Mouse (Mus musculus): ENCODE data around the gene Cd52.
"Not testable (repeated sequence)": the region's sequence is repeated elsewhere in the genome, so short reads cannot be mapped to it uniquely, and the experiment has no call there.

Cd52 gene

DNA sequence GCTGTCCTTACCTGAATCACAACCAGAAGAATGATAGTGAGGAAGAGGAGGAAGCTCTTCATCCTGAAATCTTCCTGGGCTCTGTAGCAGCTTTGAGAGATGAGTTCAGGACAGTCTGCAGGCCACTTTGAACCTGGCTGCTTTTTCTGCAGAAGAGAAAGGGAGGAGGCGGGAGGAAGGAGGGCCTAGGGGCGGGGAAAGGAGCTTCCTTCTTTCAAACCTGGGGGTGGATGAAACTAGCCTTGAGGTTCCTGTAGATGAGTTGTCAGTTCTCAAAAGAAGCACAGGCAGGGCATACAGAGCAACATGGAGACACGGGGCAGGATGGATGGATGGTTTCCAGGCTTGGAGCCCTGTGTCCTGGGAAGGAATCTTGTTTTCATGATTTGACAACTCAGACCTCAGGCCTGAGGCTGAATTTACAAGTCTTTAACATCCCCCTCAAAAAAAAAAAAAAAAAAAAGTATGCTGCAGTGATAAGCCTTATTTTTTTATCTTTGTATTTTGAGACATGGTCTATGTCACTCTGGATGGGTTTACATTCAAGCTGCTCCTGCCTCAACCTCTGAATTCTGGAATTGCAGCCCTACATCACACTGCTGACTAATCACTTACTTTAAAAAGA is at the start of gene Cd52:
Gene Cd52, minus strand, starts transcription at position 160 of the 625 bp plus-strand sequence.
- ATAC-seq (ENCODE audit: insufficient number of reproducible peaks, low FRiP score, low TSS enrichment) = no peak

GRCm38 (mm10) chr4:134144297-134144696 is 49.4 kb upstream of the Cd52 start:
- not testable (repeated sequence) for ATAC-seq (ENCODE audit: insufficient number of reproducible peaks, low FRiP score, low TSS enrichment)

DNA sequence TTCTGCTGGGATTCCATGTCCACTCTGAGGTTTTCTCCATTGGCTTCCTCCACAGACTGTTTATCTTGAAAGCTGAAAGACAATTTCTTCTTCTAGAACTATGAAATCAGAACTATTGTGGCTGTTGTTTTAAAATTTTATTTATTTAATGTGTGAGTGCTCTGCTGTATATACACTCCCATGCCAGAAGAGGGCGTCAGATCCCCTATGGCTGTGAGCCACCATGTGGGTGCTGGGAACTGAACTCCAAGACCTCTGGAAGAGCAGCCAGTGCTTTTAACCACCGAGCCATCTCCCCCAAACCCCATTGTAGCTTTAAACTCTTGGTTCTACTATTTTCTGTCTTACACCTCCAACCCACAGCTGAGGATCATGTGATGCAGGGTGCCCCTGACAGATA is 44.0 kb upstream of the Cd52 start:
- ATAC-seq (ENCODE audit: insufficient number of reproducible peaks, low FRiP score, low TSS enrichment) = no peak

GRCm38 (mm10) chr4:134136280-134136926 is 41.5 kb upstream of the Cd52 start:
- no peak for ATAC-seq (ENCODE audit: insufficient number of reproducible peaks, low FRiP score, low TSS enrichment)

- no peak for ATAC-seq (ENCODE audit: insufficient number of reproducible peaks, low FRiP score, low TSS enrichment)
Observed at GRCm38 (mm10) chr4:134132519-134133095, 37.7 kb upstream of the Cd52 start.

- no peak for ATAC-seq (ENCODE audit: insufficient number of reproducible peaks, low FRiP score, low TSS enrichment)
Observed at GRCm38 (mm10) chr4:134132117-134132516, 37.2 kb upstream of the Cd52 start.

- no peak for ATAC-seq (ENCODE audit: insufficient number of reproducible peaks, low FRiP score, low TSS enrichment)
Observed at GRCm38 (mm10) chr4:134129482-134129881, 34.6 kb upstream of the Cd52 start.

- ATAC-seq (ENCODE audit: insufficient number of reproducible peaks, low FRiP score, low TSS enrichment) = peak; percentile 34; the same call in 1 of the 2 replicates
Observed at GRCm38 (mm10) chr4:134128983-134129362, 34.1 kb upstream of the Cd52 start.

GRCm38 (mm10) chr4:134128221-134128982 is 33.5 kb upstream of the Cd52 start, which contains the start of gene Sh3bgrl3:
TSS of gene Sh3bgrl3 (minus strand) at chr4:134128789.
- peak; percentile 82 for ATAC-seq (ENCODE audit: insufficient number of reproducible peaks, low FRiP score, low TSS enrichment)

GRCm38 (mm10) chr4:134127793-134128192 is 32.9 kb upstream of the Cd52 start:
- no peak for ATAC-seq (ENCODE audit: insufficient number of reproducible peaks, low FRiP score, low TSS enrichment)

DNA sequence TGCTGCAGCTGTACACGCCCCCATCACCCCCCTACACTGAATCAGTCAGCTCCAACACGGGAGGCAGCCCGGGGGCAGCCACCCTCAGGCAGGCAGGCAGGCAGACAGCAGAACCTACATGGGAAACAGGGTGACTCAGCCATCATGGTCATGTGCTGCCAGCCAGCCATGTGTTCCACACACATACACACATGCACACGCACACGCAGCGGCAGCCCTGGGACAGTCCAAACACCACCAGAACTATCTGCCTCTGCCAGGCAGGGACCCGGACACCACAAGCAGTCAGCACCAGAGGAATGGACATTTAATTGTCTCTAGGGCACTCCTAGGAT is 32.2 kb upstream of the Cd52 start:
- no peak for ATAC-seq (ENCODE audit: insufficient number of reproducible peaks, low FRiP score, low TSS enrichment)

GRCm38 (mm10) chr4:134126300-134127120 is 31.6 kb upstream of the Cd52 start:
- no peak for ATAC-seq (ENCODE audit: insufficient number of reproducible peaks, low FRiP score, low TSS enrichment)

DNA sequence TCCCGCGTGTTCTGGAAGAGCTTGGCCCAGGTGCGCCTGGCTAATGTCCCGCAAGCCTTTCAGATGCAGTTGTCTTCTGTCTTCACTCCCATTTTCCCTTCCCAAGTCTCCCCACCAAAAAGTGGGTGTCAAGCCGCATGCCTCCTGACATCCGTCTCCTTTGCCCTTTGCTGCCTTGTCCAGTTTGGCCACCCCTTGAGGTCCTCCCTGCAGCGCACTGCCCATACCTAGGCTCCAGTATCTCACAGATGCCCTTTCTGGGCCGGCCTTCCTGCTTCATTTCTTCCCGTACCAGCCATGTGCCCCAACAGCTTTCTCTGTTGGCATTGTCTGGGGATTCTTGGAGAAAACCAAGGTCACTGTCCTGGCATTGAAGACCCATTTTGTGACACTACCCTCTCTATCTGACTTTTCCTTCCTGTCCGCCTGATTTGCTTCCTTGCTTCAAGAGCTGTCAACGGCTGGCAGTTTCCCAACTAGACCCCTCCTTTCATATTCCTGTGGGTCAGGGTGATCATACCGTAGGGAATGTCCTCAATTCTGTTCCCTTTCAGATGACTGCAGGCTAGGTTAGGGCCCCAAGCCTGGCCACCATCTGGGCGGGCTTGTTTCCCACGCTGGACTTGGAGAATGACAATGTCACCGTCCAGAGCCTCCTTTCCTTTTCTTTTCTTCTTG is 30.6 kb upstream of the Cd52 start:
- ATAC-seq (ENCODE audit: insufficient number of reproducible peaks, low FRiP score, low TSS enrichment) = no peak

DNA sequence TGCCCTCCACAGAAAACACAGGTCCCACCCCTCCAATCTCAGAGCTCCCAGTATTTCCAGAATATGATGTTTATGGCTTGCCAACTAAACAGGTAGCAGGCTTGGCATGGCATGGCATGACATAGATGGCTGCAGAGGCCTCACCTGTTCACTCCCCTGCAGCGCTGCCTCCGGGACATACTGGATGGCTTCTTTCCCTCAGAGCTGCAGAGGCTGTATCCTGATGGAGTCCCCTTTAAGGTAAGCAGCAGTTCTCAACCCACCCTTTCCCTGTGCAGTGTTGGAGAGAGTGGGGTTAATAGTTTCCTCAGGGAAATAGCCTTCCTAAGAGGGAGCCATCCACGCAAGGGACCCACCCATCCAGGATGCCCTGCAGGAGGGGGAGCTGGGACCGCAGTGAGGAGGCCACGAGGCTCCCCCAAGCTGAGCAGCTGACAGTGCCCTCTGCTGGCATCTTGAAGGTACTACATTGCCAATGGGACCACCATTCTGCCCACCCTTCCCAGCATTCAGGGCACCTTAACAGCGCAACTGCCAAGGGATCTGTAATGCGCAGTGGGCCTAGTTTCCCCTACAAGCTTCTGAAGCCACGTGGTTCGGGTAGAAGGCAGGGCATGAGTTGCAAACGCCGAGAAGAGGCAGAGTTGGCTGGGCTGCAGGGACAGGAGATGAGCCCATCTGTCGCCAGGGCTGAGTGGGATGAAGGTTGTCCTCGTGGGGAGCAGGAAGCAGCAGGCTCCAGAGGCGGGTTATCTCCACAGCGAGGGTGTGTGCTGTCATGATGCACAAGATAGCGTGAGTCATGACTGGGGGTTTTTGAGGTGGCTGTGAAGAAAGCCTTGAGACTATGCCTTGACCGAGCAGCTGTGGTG is 29.0 kb upstream of the Cd52 start:
- no peak for ATAC-seq (ENCODE audit: insufficient number of reproducible peaks, low FRiP score, low TSS enrichment)

DNA sequence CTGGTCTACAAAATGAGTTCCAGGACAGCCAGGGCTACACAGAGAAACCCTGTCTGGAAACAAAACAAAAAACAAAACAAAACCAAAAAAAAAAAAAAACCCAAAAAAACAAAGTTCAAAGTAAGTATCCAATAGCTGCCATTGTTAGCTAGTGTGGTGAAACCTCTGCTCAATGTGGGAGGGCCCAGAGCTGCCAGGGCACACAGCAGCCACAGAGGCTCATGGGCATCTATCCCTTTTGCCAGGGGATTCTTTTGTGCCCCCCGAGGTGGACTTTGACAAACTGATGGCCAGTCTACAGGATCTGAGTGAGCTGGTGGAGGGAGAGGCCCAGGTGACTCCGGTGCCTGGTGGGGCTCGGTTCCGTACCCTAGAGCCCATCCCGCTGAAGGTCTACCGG is 28.3 kb upstream of the Cd52 start:
- no peak for ATAC-seq (ENCODE audit: insufficient number of reproducible peaks, low FRiP score, low TSS enrichment)

DNA sequence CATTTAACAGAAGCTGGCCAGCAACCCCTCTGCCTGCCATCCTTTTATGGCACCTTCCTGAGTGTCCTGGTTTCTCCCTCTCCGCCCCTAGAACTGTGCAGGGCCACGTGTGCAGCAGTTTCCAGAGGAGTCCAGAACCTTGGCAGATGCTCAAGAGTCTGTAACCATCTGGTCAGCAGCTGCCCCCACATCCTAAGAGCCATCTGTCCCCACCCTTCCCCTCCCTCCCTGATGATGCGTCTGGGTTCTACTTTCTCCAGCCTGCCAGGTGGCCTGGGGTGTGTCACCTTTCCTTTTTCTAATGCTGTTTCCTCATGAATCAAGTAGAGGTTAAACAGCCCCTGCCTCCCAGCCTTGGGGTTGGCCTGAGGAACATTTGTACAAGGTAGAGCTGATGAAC is 27.4 kb upstream of the Cd52 start:
- ATAC-seq (ENCODE audit: insufficient number of reproducible peaks, low FRiP score, low TSS enrichment) = no peak

DNA sequence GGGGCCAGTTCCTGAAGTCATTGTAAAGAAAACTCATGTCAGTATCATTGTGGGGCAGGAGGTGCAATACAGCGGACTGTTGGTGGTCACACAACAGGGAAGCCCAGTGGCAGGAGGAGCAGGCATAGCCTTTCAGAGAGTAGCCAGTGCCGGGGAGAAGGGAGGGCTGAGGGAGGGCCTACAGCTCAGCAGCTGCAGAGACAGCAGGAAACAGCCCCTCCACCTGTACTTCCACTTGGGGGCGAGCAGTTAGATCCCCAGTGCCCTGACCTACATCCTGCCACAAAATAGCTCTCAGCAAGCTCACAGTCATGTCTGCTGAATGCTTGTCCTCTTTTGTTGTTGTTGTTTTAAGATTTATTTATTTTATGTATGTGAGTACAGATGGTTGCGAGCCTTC is 26.7 kb upstream of the Cd52 start:
- no peak for ATAC-seq (ENCODE audit: insufficient number of reproducible peaks, low FRiP score, low TSS enrichment)

GRCm38 (mm10) chr4:134120916-134121315 is 26.0 kb upstream of the Cd52 start:
- ATAC-seq (ENCODE audit: insufficient number of reproducible peaks, low FRiP score, low TSS enrichment) = no peak

Data from cerebellum, adult (tissue).